Mouse (Mus musculus): ENCODE measurements around the gene Sfxn1. TPM values are rescaled to one million over a fixed set of nuclear protein-coding genes. Genes with fewer than 3 reads are reported as not detected.
A peak's percentile ranks its signal among the peaks of the same experiment; 100 is the strongest.

The Sfxn1 gene
- polyA plus RNA-seq, 1 experiment = 106 TPM

DNA sequence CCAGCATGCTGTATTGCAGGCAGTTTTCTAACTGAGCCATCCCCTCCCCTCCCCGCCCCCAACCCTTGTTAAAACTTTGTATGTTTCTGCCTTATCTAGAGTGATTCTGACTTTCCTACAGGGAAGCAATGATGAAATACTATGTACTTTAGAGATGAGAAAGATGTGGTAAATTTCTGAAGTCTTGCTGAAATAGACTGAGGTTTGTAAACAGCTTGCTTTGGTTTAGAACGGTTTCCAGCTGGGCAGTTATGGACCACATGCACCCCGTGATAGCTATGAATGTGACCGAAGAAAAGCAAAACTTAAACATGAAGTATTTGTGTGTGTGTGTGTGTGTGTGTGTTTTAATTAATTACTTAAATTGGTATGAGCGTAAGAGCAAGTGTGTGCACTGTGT lies 13.2 kb downstream of the Sfxn1 start:
- Histone ChIP-seq H3K27ac (ENCODE audit: insufficient read depth, low read depth, low read length) (no peak overlapping the region), H3K4me3 (ENCODE audit: insufficient read depth, low read depth, low read length) (no peak overlapping the region), H3K27me3 (replicated peaks; ENCODE audit: control insufficient read depth, insufficient read depth, low read length) (no peaks in the 10 kb centered on the region), H3K4me1 (ENCODE audit: control insufficient read depth, insufficient read depth, low read length) (peaks cover 12% of the 10 kb centered on the region; the same call in 1 of the 2 replicates), H3K36me3 (ENCODE audit: control insufficient read depth, insufficient read depth, low read length) (no peaks in the 10 kb centered on the region; the same call in none of the 2 replicates)
- 83% methylated on average over 5 of the region's 5 CpGs for WGBS
- DNase-seq = no peak
- TF ChIP-seq CTCF (conservative IDR thresholded peaks at IDR 0.05; ENCODE audit: insufficient read depth, insufficient read length, low read depth, low read length) = no peak
- no peak for TF ChIP-seq POLR2A (IDR thresholded peaks at IDR 0.05; ENCODE audit: low read depth, low read length)

DNA sequence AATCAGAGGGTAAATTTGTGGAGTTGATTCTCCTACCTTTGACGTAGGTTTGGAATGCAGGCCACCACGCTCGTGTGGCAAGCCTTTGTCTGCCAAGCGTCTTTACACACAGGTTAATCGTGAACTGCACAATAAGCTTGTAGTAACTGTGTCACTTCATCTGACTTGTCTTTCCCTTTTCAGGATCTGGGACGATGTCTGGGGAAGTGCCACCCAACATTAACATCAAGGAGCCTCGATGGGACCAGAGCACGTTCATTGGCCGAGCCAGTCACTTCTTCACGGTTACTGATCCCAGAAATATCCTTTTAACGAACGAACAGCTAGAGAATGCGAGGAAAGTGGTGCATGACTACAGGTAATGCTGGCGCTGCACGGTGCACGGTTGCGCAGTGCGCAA lies 13.6 kb downstream of the Sfxn1 start:
- H3K36me3 ChIP-seq (ENCODE audit: control insufficient read depth, insufficient read depth, low read length) = no peaks in the 10 kb centered on the region; the same call in none of the 2 replicates
- TF ChIP-seq CTCF (conservative IDR thresholded peaks at IDR 0.05; ENCODE audit: insufficient read depth, insufficient read length, low read depth, low read length) (no peak), POLR2A (IDR thresholded peaks at IDR 0.05; ENCODE audit: low read depth, low read length) (no peak)
- H3K27ac ChIP-seq (ENCODE audit: insufficient read depth, low read depth, low read length) = no peak overlapping the region
- H3K27me3 ChIP-seq (replicated peaks; ENCODE audit: control insufficient read depth, insufficient read depth, low read length) = no peaks in the 10 kb centered on the region
- H3K4me1 ChIP-seq (ENCODE audit: control insufficient read depth, insufficient read depth, low read length) = peaks cover 8% of the 10 kb centered on the region; the same call in 1 of the 2 replicates
- no peak overlapping the region for H3K4me3 ChIP-seq (ENCODE audit: insufficient read depth, low read depth, low read length)
- 84% methylated on average over 18 of the region's 18 CpGs for WGBS
- DNase-seq = no peak

DNA sequence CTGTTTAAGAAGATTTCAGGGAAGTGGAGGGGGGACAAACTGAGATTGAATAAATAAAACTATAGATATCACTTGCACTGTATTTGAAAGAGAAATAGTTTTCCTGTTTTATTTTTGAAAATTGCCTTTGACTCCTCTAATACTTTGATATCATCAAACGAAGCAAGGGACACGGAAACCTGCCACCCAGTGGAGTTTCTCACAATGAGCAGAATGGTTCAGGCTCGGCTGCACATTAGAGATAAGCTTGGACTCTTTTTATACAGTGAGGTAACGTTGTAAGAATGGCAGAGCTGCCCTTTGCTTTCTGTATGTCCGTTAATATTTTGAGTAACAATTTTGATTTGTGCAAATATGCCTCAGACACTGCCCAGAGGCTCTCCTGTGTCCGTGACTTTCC lies 20.1 kb downstream of the Sfxn1 start:
- peaks cover 2% of the 10 kb centered on the region for H3K36me3 ChIP-seq (ENCODE audit: control insufficient read depth, insufficient read depth, low read length)
- no peak overlapping the region for H3K27ac ChIP-seq (ENCODE audit: insufficient read depth, low read depth, low read length)
- TF ChIP-seq POLR2A (IDR thresholded peaks at IDR 0.05; ENCODE audit: low read depth, low read length) (no peak), CTCF (conservative IDR thresholded peaks at IDR 0.05; ENCODE audit: insufficient read depth, insufficient read length, low read depth, low read length) (no peak)
- H3K27me3 ChIP-seq (replicated peaks; ENCODE audit: control insufficient read depth, insufficient read depth, low read length) = no peaks in the 10 kb centered on the region
- no peaks in the 10 kb centered on the region for H3K4me1 ChIP-seq (ENCODE audit: control insufficient read depth, insufficient read depth, low read length)
- no peak for DNase-seq
- no peak overlapping the region for H3K4me3 ChIP-seq (ENCODE audit: insufficient read depth, low read depth, low read length)
- WGBS = 84% methylated on average over 6 of the region's 6 CpGs

DNA sequence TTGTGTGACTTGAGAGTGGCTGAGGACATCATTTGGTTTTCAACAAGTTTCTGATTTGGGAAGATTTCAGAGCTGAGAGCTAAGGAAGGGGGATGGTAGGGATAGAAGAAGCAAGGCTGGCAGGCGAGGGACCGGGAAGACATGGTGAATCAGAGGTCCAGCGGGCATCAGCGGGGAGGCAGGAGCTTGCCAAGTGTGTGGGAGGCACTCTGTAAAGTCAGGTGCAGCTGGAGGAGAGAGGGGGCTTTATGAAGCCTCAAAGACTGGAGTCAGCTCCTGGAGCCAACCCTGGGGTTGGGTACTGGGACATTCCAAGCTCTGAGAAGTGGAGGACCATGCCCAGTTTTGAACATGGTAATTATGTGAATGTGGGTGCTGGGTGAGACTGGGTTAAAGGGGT lies 22.7 kb downstream of the Sfxn1 start:
- H3K4me3 ChIP-seq (ENCODE audit: insufficient read depth, low read depth, low read length) = no peak overlapping the region
- DNase-seq = no peak
- TF ChIP-seq CTCF (conservative IDR thresholded peaks at IDR 0.05; ENCODE audit: insufficient read depth, insufficient read length, low read depth, low read length) = no peak
- TF ChIP-seq POLR2A (IDR thresholded peaks at IDR 0.05; ENCODE audit: low read depth, low read length) = no peak
- 73% methylated on average over 4 of the region's 4 CpGs for WGBS
- H3K36me3 ChIP-seq (ENCODE audit: control insufficient read depth, insufficient read depth, low read length) = peaks cover 2% of the 10 kb centered on the region
- no peak overlapping the region for H3K27ac ChIP-seq (ENCODE audit: insufficient read depth, low read depth, low read length)
- peaks cover 3% of the 10 kb centered on the region; the same call in 1 of the 2 replicates for H3K4me1 ChIP-seq (ENCODE audit: control insufficient read depth, insufficient read depth, low read length)
- H3K27me3 ChIP-seq (replicated peaks; ENCODE audit: control insufficient read depth, insufficient read depth, low read length) = no peaks in the 10 kb centered on the region

DNA sequence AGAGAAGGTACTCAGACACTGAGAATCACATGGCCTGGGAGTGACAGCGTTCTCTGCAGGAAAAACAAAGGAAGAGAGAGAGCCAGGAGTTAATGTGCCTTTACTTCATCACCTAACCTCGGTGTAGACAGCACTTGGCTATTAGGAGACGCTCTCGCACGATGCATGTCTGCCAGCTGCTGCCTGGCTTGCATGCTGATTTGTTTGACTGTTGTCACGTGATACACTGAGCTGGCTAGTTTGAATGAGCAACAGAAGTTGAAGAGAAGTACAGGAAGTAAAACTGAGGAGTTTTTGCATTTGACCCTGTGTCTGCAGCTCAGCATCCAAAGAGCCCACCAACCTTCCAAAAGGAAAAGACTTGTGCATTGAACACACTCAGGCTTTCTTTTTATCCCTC lies 23.3 kb downstream of the Sfxn1 start:
- Histone ChIP-seq H3K4me1 (ENCODE audit: control insufficient read depth, insufficient read depth, low read length) (peaks cover 3% of the 10 kb centered on the region; the same call in 1 of the 2 replicates), H3K36me3 (ENCODE audit: control insufficient read depth, insufficient read depth, low read length) (peaks cover 2% of the 10 kb centered on the region), H3K4me3 (ENCODE audit: insufficient read depth, low read depth, low read length) (no peak overlapping the region), H3K27me3 (replicated peaks; ENCODE audit: control insufficient read depth, insufficient read depth, low read length) (no peaks in the 10 kb centered on the region), H3K27ac (ENCODE audit: insufficient read depth, low read depth, low read length) (no peak overlapping the region)
- WGBS = 65% methylated on average over 6 of the region's 6 CpGs
- DNase-seq = peak; percentile 8
- TF ChIP-seq POLR2A (IDR thresholded peaks at IDR 0.05; ENCODE audit: low read depth, low read length) = no peak
- no peak for TF ChIP-seq CTCF (conservative IDR thresholded peaks at IDR 0.05; ENCODE audit: insufficient read depth, insufficient read length, low read depth, low read length)

DNA sequence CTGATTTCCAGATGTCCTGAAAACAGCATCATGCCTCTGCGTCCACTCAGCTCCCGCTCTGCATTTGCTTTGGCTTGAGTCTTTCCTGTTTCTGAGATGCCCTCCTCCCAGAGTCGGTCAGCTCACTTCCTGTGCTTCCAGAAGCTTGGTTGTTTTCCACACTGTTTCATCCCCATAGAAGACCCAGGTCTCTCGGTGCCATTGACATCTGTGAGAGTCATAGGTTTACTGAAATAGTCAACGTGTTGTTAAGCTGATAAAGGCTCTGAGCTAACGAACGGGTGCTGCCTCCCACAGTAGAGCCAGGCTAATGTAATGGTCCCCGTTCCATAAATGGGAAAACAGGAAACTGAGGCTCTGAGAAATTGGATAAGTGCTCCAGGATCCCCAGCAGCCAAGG lies 24.1 kb downstream of the Sfxn1 start:
- peaks cover 3% of the 10 kb centered on the region; the same call in 1 of the 2 replicates for H3K4me1 ChIP-seq (ENCODE audit: control insufficient read depth, insufficient read depth, low read length)
- H3K27me3 ChIP-seq (replicated peaks; ENCODE audit: control insufficient read depth, insufficient read depth, low read length) = no peaks in the 10 kb centered on the region
- no peak overlapping the region for H3K4me3 ChIP-seq (ENCODE audit: insufficient read depth, low read depth, low read length)
- H3K36me3 ChIP-seq (ENCODE audit: control insufficient read depth, insufficient read depth, low read length) = peaks cover 2% of the 10 kb centered on the region
- 85% methylated on average over 8 of the region's 8 CpGs for WGBS
- TF ChIP-seq CTCF (conservative IDR thresholded peaks at IDR 0.05; ENCODE audit: insufficient read depth, insufficient read length, low read depth, low read length) (no peak), POLR2A (IDR thresholded peaks at IDR 0.05; ENCODE audit: low read depth, low read length) (no peak)
- no peak for DNase-seq
- H3K27ac ChIP-seq (ENCODE audit: insufficient read depth, low read depth, low read length) = no peak overlapping the region

DNA sequence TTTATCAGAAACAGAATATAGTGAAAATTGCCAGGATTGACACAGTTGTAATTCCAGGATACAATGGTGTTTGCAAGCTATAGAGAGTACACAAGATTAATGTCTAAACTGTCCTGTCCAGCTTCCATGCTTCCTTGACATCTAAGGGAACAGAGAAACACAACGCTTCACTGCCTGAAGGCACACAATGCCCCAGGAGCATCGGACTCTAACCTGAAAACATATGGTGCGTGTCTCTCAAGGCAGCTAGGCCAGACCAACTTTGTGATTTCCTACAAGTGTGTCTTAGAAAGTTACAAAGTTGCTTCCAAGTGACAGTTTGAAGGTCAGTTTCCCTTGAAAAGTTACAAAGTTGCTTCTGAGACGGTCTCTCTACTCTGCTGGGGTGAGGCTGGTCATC lies 25.6 kb downstream of the Sfxn1 start:
- peaks cover 1% of the 10 kb centered on the region for H3K36me3 ChIP-seq (ENCODE audit: control insufficient read depth, insufficient read depth, low read length)
- H3K4me1 ChIP-seq (ENCODE audit: control insufficient read depth, insufficient read depth, low read length) = peaks cover 3% of the 10 kb centered on the region; the same call in 1 of the 2 replicates
- H3K4me3 ChIP-seq (ENCODE audit: insufficient read depth, low read depth, low read length) = no peak overlapping the region
- DNase-seq = peak; percentile 25
- TF ChIP-seq CTCF (conservative IDR thresholded peaks at IDR 0.05; ENCODE audit: insufficient read depth, insufficient read length, low read depth, low read length) (no peak), POLR2A (IDR thresholded peaks at IDR 0.05; ENCODE audit: low read depth, low read length) (no peak)
- no peaks in the 10 kb centered on the region for H3K27me3 ChIP-seq (replicated peaks; ENCODE audit: control insufficient read depth, insufficient read depth, low read length)
- H3K27ac ChIP-seq (ENCODE audit: insufficient read depth, low read depth, low read length) = peak overlapping the region; percentile 9; the same call in 1 of the 2 replicates
- 57% methylated on average over 4 of the region's 4 CpGs for WGBS

Measured in kidney, adult 2 months (tissue).